Mouse (Mus musculus): Measurements from ENCODE around the gene Hamp2.

- TF ChIP-seq USF1 (IDR thresholded peaks at IDR 0.05; ENCODE audit: low read depth) (no peak), MAX (IDR thresholded peaks at IDR 0.05; ENCODE audit: low read depth) (no peak), POLR2A (IDR thresholded peaks at IDR 0.05; ENCODE audit: insufficient read length, low read depth) (no peak), MYOD1 (IDR thresholded peaks at IDR 0.05; ENCODE audit: control insufficient read depth in 1 of 3, insufficient read length in 2 of 3, low read depth in 2 of 3) (no peak), MYOG (IDR thresholded peaks at IDR 0.05; ENCODE audit: control insufficient read depth in 1 of 3, insufficient read depth in 1 of 3, insufficient read length in 2 of 3, low read depth in 2 of 3) (no peak), E2F4 (IDR thresholded peaks at IDR 0.05; ENCODE audit: insufficient read depth) (no peak), SRF (IDR thresholded peaks at IDR 0.05; ENCODE audit: control insufficient read depth, insufficient read length, low read depth) (no peak), TCF12 (IDR thresholded peaks at IDR 0.05; ENCODE audit: insufficient read depth, poor library complexity, severe bottlenecking) (no peak), CEBPB (IDR thresholded peaks at IDR 0.05; ENCODE audit: insufficient read depth, poor library complexity, severe bottlenecking) (no peak), POLR2AphosphoS2 (IDR thresholded peaks at IDR 0.05; ENCODE audit: insufficient read length, low read depth) (no peak)
These were observed 7.3 kb downstream of the Hamp2 start for GRCm38 (mm10) chr7:30917219-30917618.

Data from myocyte (in vitro differentiated cells).